Mouse (Mus musculus) lung, postnatal 36 days (tissue): ENCODE results near the gene Dpysl5.

Experiments
- DNase-seq: peaks from one replicate; pipeline ENCODE4 v3.0.0; 2022; ENCODE audit warnings: mixed read lengths

Dpysl5 gene

GRCm38 (mm10) chr5:30709744-30710383 lies 1.5 kb upstream of the Dpysl5 start:
- DNase-seq, result peak; percentile 88

GRCm38 (mm10) chr5:30710486-30710885 lies 878 bp upstream of the Dpysl5 start:
- DNase-seq, result no peak

DNA sequence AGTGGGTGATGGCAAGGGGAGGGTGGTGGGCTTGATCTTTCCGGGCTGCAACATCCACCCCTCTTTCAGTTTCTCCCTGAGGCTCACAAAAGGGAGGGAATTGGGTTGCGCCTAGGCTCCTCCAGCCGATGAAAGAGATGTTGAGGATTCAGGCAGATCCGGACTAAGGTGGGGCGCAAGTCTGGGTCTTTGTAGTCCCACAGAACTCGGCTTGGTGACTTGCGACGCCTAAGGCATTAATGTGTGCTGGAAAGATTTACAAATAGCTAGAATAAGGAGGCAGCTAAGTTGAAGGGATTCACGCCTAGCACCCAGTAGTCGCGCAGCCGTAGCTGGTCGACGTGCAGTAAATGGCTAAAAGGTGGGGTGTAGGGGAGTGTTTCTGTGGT lies 632 bp downstream of the Dpysl5 start:
- no peak for DNase-seq

DNA sequence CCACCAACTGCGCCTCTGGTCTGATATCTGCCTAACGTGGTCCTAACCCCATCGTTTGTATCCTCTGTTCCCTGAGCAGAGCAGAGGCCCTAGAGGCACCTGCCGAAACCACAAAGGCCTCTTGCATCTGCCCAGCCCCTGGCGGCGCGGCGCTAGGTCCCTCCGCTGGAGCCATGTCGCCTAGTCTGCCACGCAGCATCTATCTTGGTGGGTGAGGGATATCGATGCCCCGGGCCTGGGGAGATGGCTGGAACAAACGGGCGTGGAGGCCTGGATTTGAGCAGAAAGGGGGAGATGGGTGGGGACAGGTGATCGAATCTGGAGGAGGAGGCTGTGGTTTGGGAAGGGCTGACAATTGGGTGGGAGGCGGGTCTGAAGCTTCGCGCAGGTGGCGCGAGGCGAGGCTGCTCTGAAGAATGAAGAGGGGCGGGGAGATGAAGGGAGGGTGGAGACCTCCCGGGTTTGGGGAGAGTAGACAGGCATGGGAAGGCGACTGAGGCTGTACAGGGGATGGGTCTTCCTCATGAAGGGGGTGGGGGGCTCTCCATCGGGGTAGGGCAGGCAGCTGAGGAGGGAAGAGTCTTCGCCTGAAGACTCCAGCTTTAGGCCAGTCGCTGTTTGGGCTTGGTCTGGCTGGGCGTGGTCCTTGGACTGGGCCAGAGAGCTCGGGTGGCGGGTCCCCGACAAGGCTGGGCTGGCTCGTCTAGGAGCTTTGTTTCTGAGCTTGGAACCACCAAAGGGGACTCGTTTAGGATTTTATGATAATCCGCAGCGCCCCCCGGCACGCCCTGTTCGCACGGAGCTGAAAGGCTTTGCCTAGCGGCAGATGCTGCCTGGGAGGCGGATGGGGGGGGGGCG lies 1.3 kb downstream of the Dpysl5 start:
- no peak for DNase-seq

DNA sequence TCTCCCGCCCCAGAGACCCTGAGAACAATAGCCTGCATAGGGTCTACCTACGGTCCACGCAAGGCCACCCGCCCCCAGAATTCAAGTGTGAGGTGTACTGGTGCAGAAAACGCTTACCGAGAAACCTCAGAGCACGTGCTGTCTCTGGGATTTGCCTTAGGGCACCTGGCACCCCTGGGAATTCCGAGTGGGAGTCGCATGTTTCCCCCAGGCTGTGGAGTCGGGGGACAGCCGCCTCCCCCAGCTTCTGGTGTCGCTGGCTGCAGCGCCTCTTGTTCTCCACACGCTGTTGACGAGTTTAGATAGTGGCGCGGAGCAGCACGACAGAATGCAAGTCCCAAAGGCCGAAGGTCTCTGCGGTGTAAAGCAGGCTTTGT lies 1.9 kb downstream of the Dpysl5 start:
- no peak for DNase-seq

- DNase-seq, result no peak
Measured at GRCm38 (mm10) chr5:30713691-30714090, 2.3 kb downstream of the Dpysl5 start.

GRCm38 (mm10) chr5:30716311-30716710 lies 4.9 kb downstream of the Dpysl5 start:
- no peak for DNase-seq

GRCm38 (mm10) chr5:30717506-30717905 lies 6.1 kb downstream of the Dpysl5 start:
- no peak for DNase-seq

GRCm38 (mm10) chr5:30717991-30718703 lies 6.8 kb downstream of the Dpysl5 start:
- no peak for DNase-seq

DNA sequence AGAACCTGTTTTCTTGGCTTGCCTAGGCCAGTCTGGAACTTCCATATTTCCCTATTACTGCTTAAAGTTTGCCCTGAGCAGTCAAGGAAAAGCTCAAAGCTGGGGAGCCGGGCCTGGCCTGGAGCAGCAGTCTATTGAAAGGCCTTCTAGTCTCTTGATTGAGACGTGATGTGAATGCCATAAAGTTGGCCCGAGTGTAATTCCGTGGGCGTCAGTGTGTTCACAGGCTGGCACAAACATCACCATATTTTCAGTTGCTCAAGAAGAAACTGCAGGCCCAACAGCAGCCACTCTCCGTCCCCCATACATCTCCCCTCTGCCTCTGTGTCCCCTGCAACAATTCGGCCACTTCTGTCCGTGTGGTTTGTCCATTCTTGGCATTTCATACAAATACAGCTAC lies 10.6 kb downstream of the Dpysl5 start:
- no peak for DNase-seq

- DNase-seq, result no peak
Measured at GRCm38 (mm10) chr5:30726151-30726693, 14.9 kb downstream of the Dpysl5 start.

- DNase-seq, result no peak
Measured at GRCm38 (mm10) chr5:30732511-30732910, 21.1 kb downstream of the Dpysl5 start.

GRCm38 (mm10) chr5:30734666-30735065 lies 23.3 kb downstream of the Dpysl5 start:
- DNase-seq, result no peak

GRCm38 (mm10) chr5:30738127-30738828 lies 26.9 kb downstream of the Dpysl5 start:
- DNase-seq, result no peak

DNA sequence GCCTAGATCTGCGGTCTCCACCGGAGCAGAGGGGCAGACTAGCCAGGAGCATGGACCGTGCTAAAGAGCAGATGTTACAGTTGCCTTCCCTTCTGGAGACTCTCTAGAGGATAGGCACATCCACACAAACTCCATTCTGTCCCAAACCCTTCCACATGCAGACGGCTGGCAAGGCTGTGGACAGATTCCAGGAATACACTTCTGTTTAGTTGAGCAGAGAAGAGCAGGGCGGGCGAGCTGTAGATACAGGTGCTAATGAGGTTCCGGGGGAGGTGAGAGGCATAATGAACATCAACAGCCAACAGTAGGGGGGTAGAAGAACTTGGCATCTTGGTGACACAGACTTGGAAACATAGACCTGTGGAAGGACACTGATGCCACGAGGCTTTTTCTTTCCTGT lies 28.2 kb downstream of the Dpysl5 start:
- no peak for DNase-seq

GRCm38 (mm10) chr5:30749582-30750311 lies 38.4 kb downstream of the Dpysl5 start:
- DNase-seq, result peak; percentile 8

- DNase-seq, result no peak
Measured at GRCm38 (mm10) chr5:30751071-30751470, 39.7 kb downstream of the Dpysl5 start.

GRCm38 (mm10) chr5:30753128-30753527 lies 41.8 kb downstream of the Dpysl5 start:
- DNase-seq, result peak; percentile 11

DNA sequence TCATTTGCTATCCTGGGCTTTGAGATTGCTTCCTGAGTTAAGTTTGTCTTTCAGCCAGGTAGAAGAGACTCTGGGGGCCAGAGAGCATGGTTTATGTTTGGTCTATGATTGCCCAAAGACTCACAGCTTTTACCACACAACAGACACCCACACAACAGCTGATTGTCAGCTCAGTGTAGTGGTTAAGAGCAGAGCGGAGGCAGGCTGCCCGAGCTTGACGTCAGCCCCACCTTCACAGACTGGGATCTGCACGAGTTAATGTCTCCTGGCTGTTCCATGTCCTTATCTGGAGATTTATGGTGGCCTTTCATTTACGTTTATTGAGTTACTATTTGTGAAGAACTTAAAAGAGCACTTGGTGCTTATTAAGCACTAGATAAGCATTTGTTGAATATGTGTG lies 43.9 kb downstream of the Dpysl5 start:
- DNase-seq, result no peak

- DNase-seq, result no peak
Measured at GRCm38 (mm10) chr5:30762815-30763510, 51.6 kb downstream of the Dpysl5 start.

DNA sequence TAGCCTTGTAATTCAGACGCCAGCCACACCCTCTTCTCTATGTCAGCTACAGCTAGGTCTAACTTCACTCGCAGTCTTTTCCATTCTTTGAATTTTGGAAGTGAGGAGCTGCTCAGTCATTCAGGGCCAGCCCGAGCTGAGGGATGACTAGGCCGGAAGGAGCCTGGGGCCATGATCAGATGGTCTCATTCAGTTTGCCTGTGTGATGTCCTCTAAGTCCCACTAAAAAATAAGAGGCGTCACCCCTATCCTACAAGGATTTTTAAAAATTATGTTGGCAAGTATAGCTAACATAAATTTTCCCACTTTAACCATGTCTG lies 52.1 kb downstream of the Dpysl5 start:
- DNase-seq, result no peak
